Mouse (Mus musculus) hindbrain, embryonic 12.5 days (tissue): Measurements from ENCODE around the gene Igdcc3. TPM values are rescaled to one million over a fixed set of nuclear protein-coding genes. Genes with fewer than 3 reads are reported as not detected.
A peak's percentile ranks its signal among the peaks of the same experiment; 100 is the strongest.

Experiments
- ATAC-seq: fragments of 200-750 bp; cut with Nextera tagmentation; 2 replicates; pipeline ENCODE4 v1.8.0; 2017; ENCODE audit warnings: moderate TSS enrichment; ENCODE audit not compliant: low FRiP score
- H3K27ac ChIP-seq: fragments of 300-500 bp; sonication (generic); 2 replicates; pipeline ENCODE4 v1.5.1; 2016; ENCODE audit warnings: mild to moderate bottlenecking
- H3K27me3 ChIP-seq: fragments of 300-500 bp; sonication (generic); 2 replicates; pipeline ENCODE4 v1.6.1; 2016; ENCODE audit warnings: mild to moderate bottlenecking
- H3K36me3 ChIP-seq: fragments of 300-500 bp; sonication (generic); 2 replicates; pipeline ENCODE4 v1.6.1; 2016; ENCODE audit warnings: mild to moderate bottlenecking
- H3K4me1 ChIP-seq: fragments of 300-500 bp; sonication (generic); 2 replicates; pipeline ENCODE4 v1.6.1; 2016
- H3K4me2 ChIP-seq: fragments of 300-500 bp; sonication (generic); replicated peaks from 2 replicates; pipeline ENCODE4 v1.6.1; 2016; ENCODE audit warnings: mild to moderate bottlenecking
- H3K4me3 ChIP-seq: fragments of 300-500 bp; sonication (generic); 2 replicates; pipeline ENCODE4 v1.5.1; 2016; ENCODE audit warnings: mild to moderate bottlenecking
- H3K9ac ChIP-seq: fragments of 300-500 bp; sonication (generic); 2 replicates; pipeline ENCODE4 v1.6.1; 2016; ENCODE audit warnings: mild to moderate bottlenecking, moderate library complexity
- H3K9me3 ChIP-seq: fragments of 300-500 bp; sonication (generic); replicated peaks from 2 replicates; pipeline ENCODE4 v1.6.1; 2016; ENCODE audit warnings: mild to moderate bottlenecking
- WGBS: fragments of 180-500 bp; shearing (Covaris S2); methylation state at CpG from one replicate; pipeline ENCODE4 v1.1.7; 2016; 5-methylcytosine and 5-hydroxymethylcytosine counted together
- polyA plus RNA-seq: library from polyadenylated mRNA; unstranded; fragments of >200 nt; fragmentation: Nextera tagmentation; extraction: Ambion mirVana; gene quantifications from 2 replicates; pipeline ENCODE4 v1.2.1, GENCODE M21; 2016

Gene Igdcc3
- polyA plus RNA-seq, result 30.9 and 34.4 TPM in 2 replicates

DNA sequence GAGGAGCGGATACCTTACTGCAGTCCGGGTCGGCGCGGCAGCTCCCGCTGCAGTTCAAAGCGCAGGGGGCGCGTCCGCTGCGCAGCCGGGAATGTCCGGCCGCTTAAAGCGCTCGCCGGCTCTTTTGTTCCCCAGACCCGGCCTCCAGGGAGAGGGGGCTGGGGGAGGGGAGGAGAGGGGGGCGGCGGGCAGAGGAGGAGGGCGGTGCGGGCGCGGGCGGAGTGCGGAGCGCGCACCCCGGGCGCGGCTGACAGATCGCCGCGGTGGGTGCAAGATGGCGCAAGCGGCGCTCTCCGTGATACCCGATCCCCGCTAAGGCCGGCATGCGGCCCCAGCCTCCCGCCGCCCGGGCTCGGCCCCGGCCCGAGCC lies at the start of gene Igdcc3:
Gene Igdcc3 (plus strand): TSS at position 254 of the 370 bp plus-strand sequence.
- WGBS, result under 1% methylated on average over 41 of the region's 48 CpGs
- Histone ChIP-seq H3K4me1 (peaks cover 55% of the 10 kb centered on the region), H3K27ac (peak within 1 kb of the TSS; percentile 98), H3K4me2 (peak within 1 kb of the TSS; percentile 78), H3K9ac (peak within 1 kb of the TSS; percentile 97), H3K4me3 (peak within 1 kb of the TSS; percentile 96), H3K36me3 (peaks cover 13% of the 10 kb centered on the region), H3K27me3 (no peaks in the 10 kb centered on the region), H3K9me3 (no peaks in the 10 kb centered on the region)
- peak; percentile 87 for ATAC-seq

DNA sequence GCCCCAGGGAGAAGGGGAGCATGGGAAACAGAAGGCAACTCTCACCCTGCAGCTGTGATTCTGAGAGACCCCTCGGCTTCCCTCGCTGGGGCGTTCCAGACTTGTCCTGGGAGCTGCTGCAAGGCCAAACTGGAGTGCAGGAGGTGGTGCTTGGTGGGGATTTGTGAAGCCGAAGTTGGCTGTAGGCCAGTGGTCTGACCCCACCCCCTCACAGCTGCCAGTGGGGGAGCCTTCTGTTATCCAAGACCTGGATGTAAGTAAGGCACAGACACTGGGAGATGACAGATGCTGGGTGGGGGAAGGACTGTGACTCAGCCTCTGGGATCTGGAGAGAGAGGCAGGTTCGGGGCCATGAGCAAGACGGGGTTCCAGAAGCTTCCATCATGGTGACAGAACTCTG lies 46.8 kb upstream of the Igdcc3 start:
- no peak overlapping the region for H3K4me2 ChIP-seq
- H3K9me3 ChIP-seq, result no peaks in the 10 kb centered on the region
- H3K36me3 ChIP-seq, result no peaks in the 10 kb centered on the region
- peak; percentile 66 for ATAC-seq
- 47% methylated on average over 6 of the region's 6 CpGs for WGBS
- no peak overlapping the region for H3K9ac ChIP-seq
- no peaks in the 10 kb centered on the region for H3K27me3 ChIP-seq
- H3K4me1 ChIP-seq, result peaks cover 13% of the 10 kb centered on the region
- H3K27ac ChIP-seq, result 0 out of 2 replicates have a peak overlapping the region, but pooled peaks have one; percentile 30
- H3K4me3 ChIP-seq, result no peak overlapping the region

GRCm38 (mm10) chr9:65100991-65101685 lies 39.9 kb upstream of the Igdcc3 start, which contains the start of gene Igdcc4:
Gene Igdcc4, plus strand, starts transcription at chr9:65101486.
- Histone ChIP-seq H3K36me3 (no peaks in the 10 kb centered on the region), H3K27ac (peak within 1 kb of the TSS; percentile 84), H3K4me1 (peaks cover 34% of the 10 kb centered on the region), H3K4me3 (peak within 1 kb of the TSS; percentile 83), H3K27me3 (no peaks in the 10 kb centered on the region), H3K4me2 (peak within 1 kb of the TSS; percentile 93), H3K9ac (peak within 1 kb of the TSS; percentile 89), H3K9me3 (0 out of 2 replicates have a peak, but pooled peaks cover 4% of the 10 kb centered on the region)
- ATAC-seq, result peak; percentile 12; the same call in 1 of the 2 replicates
- 2% methylated on average over 30 of the region's 76 CpGs for WGBS

GRCm38 (mm10) chr9:65101686-65102376 lies 39.2 kb upstream of the Igdcc3 start:
- Histone ChIP-seq H3K27me3 (no peaks in the 10 kb centered on the region), H3K4me3 (peak overlapping the region; percentile 83), H3K4me1 (peaks cover 34% of the 10 kb centered on the region), H3K36me3 (no peaks in the 10 kb centered on the region), H3K27ac (peak overlapping the region; percentile 84), H3K9me3 (0 out of 2 replicates have a peak, but pooled peaks cover 4% of the 10 kb centered on the region), H3K4me2 (peak overlapping the region; percentile 93), H3K9ac (peak overlapping the region; percentile 89)
- WGBS, result under 1% methylated on average over 39 of the region's 39 CpGs
- ATAC-seq, result peak; percentile 69

DNA sequence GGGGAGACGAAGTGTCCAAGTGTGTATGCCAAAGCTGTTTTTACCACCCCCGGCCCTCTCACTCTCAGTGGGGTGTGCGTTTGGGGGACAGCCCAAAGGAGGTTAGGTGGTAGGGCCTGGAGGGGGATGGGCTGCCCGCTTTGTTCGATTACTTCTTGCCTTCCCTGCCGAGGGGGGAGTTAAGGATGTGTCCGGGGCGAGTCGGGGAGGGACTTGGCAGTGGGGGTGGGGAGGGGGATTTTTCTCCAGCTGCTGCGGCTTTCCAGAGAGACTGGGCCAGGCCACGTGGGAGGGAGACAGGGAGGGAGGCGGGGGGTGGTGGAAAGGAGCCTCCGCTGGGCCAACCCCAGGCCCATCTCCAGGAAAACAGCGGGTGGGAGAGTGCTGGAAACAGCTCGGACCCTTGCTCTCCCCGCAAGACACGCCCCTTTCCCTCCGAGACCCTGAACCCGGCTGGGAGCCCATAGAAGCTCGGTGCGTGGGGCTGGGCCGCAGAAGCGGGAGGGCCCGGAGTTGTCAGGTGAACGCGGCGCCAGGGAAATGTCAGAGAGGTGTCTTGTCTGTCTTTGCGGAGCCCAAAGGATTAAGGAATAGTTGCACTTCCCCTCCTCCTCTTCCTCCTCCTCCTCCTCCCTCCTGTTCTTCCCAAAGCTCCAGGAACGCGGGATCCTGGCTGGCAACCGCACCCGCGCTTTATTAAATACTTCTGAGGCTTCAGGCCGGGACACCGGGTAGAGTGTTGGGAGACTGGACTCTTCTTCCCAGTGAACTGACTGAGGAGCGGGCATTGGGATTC lies 38.4 kb upstream of the Igdcc3 start:
- Histone ChIP-seq H3K4me1 (peaks cover 34% of the 10 kb centered on the region), H3K4me3 (peak overlapping the region; percentile 83), H3K27ac (peak overlapping the region; percentile 84), H3K9me3 (0 out of 2 replicates have a peak, but pooled peaks cover 4% of the 10 kb centered on the region), H3K9ac (peak overlapping the region; percentile 89), H3K4me2 (peak overlapping the region; percentile 93), H3K36me3 (no peaks in the 10 kb centered on the region), H3K27me3 (no peaks in the 10 kb centered on the region)
- under 1% methylated on average over 35 of the region's 36 CpGs for WGBS
- peak; percentile 77 for ATAC-seq

DNA sequence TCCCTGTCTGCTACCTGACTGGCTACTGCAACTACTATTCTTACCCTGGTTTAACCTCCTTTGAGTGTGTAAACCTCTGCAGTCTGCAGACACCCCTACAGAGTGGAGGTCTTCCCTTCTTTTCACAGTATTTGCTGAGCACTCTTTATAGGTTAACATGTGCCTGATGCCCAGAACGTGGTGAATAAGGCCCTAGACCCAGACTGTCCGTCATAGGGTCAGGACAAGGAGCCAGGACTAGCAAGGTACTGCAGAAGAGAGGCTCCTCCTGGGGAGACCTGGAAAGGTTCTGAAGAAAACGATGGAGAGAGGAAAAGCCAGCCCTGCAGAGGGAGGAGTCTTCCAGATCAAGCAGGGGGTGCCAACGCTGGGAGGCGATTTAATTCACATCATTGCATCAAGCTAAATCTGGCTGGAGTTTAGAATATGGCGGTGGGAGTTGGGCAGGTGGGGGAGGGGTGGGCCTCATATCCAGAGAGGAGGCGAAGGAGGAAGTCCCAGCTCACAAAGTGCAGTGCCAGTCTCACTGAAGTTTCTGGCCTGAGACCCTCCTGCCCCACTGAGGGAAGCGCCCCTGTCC lies 37.7 kb upstream of the Igdcc3 start:
- no peak for ATAC-seq
- WGBS, result 21% methylated on average over 8 of the region's 8 CpGs
- Histone ChIP-seq H3K9ac (peak overlapping the region; percentile 89; the same call in 1 of the 2 replicates), H3K36me3 (no peaks in the 10 kb centered on the region), H3K4me3 (peak overlapping the region; percentile 83), H3K4me1 (peaks cover 34% of the 10 kb centered on the region), H3K27ac (peak overlapping the region; percentile 84), H3K4me2 (peak overlapping the region; percentile 93), H3K27me3 (no peaks in the 10 kb centered on the region), H3K9me3 (0 out of 2 replicates have a peak, but pooled peaks cover 4% of the 10 kb centered on the region)

GRCm38 (mm10) chr9:65106821-65107220 lies 34.2 kb upstream of the Igdcc3 start:
- Histone ChIP-seq H3K4me3 (no peak overlapping the region), H3K27ac (no peak overlapping the region), H3K9me3 (no peaks in the 10 kb centered on the region), H3K36me3 (no peaks in the 10 kb centered on the region), H3K27me3 (no peaks in the 10 kb centered on the region), H3K9ac (no peak overlapping the region), H3K4me2 (no peak overlapping the region), H3K4me1 (peaks cover 51% of the 10 kb centered on the region)
- ATAC-seq, result no peak
- WGBS, result 91% methylated on average over 4 of the region's 4 CpGs

DNA sequence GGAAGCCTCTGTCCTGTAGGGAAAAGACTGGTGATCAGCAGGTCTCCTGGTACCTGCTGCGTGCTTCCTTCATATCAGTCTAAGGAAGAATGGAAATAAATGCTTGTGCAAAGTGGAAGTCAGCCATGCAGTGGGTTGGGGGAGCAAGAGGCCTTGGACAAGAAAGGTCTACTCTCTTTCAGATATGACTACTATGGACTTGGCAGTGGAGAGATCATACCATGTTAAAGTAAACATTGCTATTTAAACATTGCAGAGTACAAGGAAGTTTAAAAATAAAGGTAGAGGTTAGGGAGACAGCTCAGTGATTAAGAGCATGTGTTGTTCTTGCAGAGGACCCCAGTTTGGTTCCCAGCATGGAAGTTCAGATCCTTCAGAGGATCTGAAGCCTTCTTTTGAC lies 33.1 kb upstream of the Igdcc3 start:
- 91% methylated on average over 1 of the region's 1 CpGs for WGBS
- no peak for ATAC-seq
- no peak overlapping the region for H3K27ac ChIP-seq

DNA sequence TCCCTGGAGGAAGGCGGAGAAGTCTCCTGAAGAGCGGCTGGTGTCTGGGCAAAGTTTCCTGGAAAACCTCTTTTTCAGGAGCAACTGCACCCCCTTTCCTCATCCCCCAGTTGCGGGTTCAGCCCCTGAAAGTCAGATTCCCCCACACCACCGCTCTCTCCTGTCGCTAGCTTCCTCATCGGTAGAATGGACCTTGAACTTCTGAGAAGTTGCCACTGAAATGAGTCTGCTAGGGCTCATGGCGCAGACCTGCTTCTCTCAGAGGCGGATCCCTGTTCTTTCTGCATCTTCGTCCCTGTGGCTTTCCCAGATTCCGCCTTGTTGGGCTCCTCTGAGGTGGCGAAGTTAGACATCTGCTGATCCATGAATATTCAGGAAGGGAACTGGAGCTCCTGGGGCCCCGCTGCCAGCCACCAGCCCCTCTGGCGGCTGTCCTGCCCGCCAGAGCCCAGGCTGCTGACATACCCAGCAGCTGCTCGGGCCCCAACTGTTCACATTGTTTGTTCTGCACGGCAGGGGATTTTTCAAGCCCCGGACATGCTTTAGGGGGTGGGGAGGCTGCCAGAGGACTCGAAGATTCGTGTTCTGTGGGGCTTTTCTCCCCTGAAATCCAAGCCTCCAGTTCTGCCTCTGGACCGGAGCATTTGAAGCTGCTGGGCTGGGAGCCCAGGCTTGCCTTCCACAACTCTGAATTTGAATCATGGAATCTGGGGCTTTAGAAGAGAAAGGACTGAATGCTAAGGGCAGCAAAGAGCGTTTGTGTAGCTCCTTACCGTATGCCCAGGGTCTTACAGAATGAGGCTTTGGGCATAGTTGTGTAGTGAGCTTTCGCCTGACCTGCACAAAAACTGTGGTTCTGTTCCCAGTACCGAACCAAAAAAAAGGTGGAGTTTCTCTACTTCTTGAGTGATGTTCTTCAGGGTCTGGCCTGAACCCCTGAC lies 31.6 kb upstream of the Igdcc3 start:
- H3K27me3 ChIP-seq, result no peaks in the 10 kb centered on the region
- 6% methylated on average over 24 of the region's 24 CpGs for WGBS
- peak; percentile 80 for ATAC-seq
- H3K4me2 ChIP-seq, result peak overlapping the region; percentile 31
- peak overlapping the region; percentile 7; the same call in 1 of the 2 replicates for H3K4me3 ChIP-seq
- peak overlapping the region; percentile 90 for H3K27ac ChIP-seq
- peaks cover 31% of the 10 kb centered on the region for H3K4me1 ChIP-seq
- H3K9me3 ChIP-seq, result no peaks in the 10 kb centered on the region
- H3K36me3 ChIP-seq, result no peaks in the 10 kb centered on the region
- H3K9ac ChIP-seq, result 0 out of 2 replicates have a peak overlapping the region, but pooled peaks have one; percentile 2

More for the DNA sequence above, 33.1 kb upstream of the Igdcc3 start:
- H3K9me3 ChIP-seq, result no peaks in the 10 kb centered on the region
- H3K36me3 ChIP-seq, result no peaks in the 10 kb centered on the region
- H3K27me3 ChIP-seq, result no peaks in the 10 kb centered on the region
- H3K4me1 ChIP-seq, result peaks cover 43% of the 10 kb centered on the region
- no peak overlapping the region for H3K9ac ChIP-seq
- H3K4me2 ChIP-seq, result no peak overlapping the region
- H3K4me3 ChIP-seq, result no peak overlapping the region

DNA sequence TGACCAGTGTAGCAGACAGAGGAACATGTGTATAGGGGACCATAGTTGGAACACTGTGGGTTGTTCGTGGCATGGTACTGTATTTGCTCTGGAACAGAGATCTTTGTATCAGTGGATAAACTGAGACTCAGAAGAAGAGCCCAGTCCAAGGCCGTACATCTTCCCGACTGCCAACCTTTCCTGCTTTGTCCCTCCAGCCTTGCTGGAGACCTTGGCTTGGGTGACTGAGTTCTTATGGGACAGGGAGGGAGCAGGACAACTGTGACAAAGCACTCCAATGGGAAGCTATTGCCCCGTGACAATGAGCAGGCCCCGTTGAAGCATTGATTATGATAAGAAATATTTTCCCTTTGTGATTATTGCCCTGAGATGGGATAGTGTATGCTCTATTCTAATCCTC lies 29.3 kb upstream of the Igdcc3 start:
- H3K4me1 ChIP-seq, result peaks cover 26% of the 10 kb centered on the region
- no peak for ATAC-seq
- WGBS, result 90% methylated on average over 5 of the region's 5 CpGs

GRCm38 (mm10) chr9:65113694-65114093 lies 27.3 kb upstream of the Igdcc3 start:
- Histone ChIP-seq H3K36me3 (peaks cover 7% of the 10 kb centered on the region; the same call in 1 of the 2 replicates), H3K4me2 (no peak overlapping the region), H3K27ac (no peak overlapping the region), H3K9ac (no peak overlapping the region), H3K9me3 (no peaks in the 10 kb centered on the region), H3K4me1 (peaks cover 22% of the 10 kb centered on the region), H3K4me3 (no peak overlapping the region), H3K27me3 (no peaks in the 10 kb centered on the region)
- 91% methylated on average over 2 of the region's 2 CpGs for WGBS
- ATAC-seq, result no peak

More for the DNA sequence above, 29.3 kb upstream of the Igdcc3 start:
- no peak overlapping the region for H3K27ac ChIP-seq
- no peaks in the 10 kb centered on the region for H3K27me3 ChIP-seq
- no peaks in the 10 kb centered on the region for H3K36me3 ChIP-seq
- H3K4me3 ChIP-seq, result no peak overlapping the region
- H3K9me3 ChIP-seq, result no peaks in the 10 kb centered on the region
- no peak overlapping the region for H3K9ac ChIP-seq
- H3K4me2 ChIP-seq, result no peak overlapping the region
